Mouse (Mus musculus): ENCODE results near the gene Trem3. TPM values are rescaled to one million over a fixed set of nuclear protein-coding genes. Genes with fewer than 3 reads are reported as not detected.

Trem3 gene
- 0.12 TPM in 1 of 2 replicates, not detected in the other for polyA plus RNA-seq (2012; ENCODE audit: insufficient read depth, low replicate concordance)

GRCm38 (mm10) chr17:48247221-48247928, at the start of gene Trem3:
Trem3 (plus strand) TSS chr17:48247777.
- Histone ChIP-seq H3K9me3 (peaks cover 6% of the 10 kb centered on the region), H3K4me3 (replicated peaks) (peak within 1 kb of the TSS; percentile 29), H3K27me3 (replicated peaks) (peaks cover 19% of the 10 kb centered on the region), H3K4me1 (peaks cover 17% of the 10 kb centered on the region), H3K36me3 (replicated peaks; ENCODE audit: low read length) (no peaks in the 10 kb centered on the region)
- no peak for TF ChIP-seq FLI1 (IDR thresholded peaks at IDR 0.05; ENCODE audit: low read length)
- no peak for TF ChIP-seq GATA1 (IDR thresholded peaks at IDR 0.05; ENCODE audit: borderline replicate concordance, low read length)

GRCm38 (mm10) chr17:48203086-48203485, 44.5 kb upstream of the Trem3 start:
- no peaks in the 10 kb centered on the region for H3K36me3 ChIP-seq (replicated peaks; ENCODE audit: low read length)
- H3K27me3 ChIP-seq (replicated peaks) = no peaks in the 10 kb centered on the region
- TF ChIP-seq GATA1 (IDR thresholded peaks at IDR 0.05; ENCODE audit: borderline replicate concordance, low read length) = no peak
- TF ChIP-seq FLI1 (IDR thresholded peaks at IDR 0.05; ENCODE audit: low read length) = no peak
- H3K4me3 ChIP-seq (replicated peaks) = no peak overlapping the region
- no peaks in the 10 kb centered on the region for H3K4me1 ChIP-seq
- peaks cover 9% of the 10 kb centered on the region for H3K9me3 ChIP-seq

- Histone ChIP-seq H3K4me1 (no peaks in the 10 kb centered on the region), H3K4me3 (replicated peaks) (no peak overlapping the region), H3K9me3 (peaks cover 3% of the 10 kb centered on the region; the same call in 1 of the 2 replicates), H3K36me3 (replicated peaks; ENCODE audit: low read length) (no peaks in the 10 kb centered on the region), H3K27me3 (replicated peaks) (no peaks in the 10 kb centered on the region)
- TF ChIP-seq FLI1 (IDR thresholded peaks at IDR 0.05; ENCODE audit: low read length) = no peak
These were observed 35.0 kb upstream of the Trem3 start for GRCm38 (mm10) chr17:48212596-48212995.

GRCm38 (mm10) chr17:48213511-48213910, 34.1 kb upstream of the Trem3 start:
- H3K4me3 ChIP-seq (replicated peaks) = no peak overlapping the region
- no peaks in the 10 kb centered on the region for H3K27me3 ChIP-seq (replicated peaks)
- peaks cover 3% of the 10 kb centered on the region; the same call in 1 of the 2 replicates for H3K9me3 ChIP-seq
- no peak for TF ChIP-seq GATA1 (IDR thresholded peaks at IDR 0.05; ENCODE audit: borderline replicate concordance, low read length)
- no peak for TF ChIP-seq FLI1 (IDR thresholded peaks at IDR 0.05; ENCODE audit: low read length)
- no peaks in the 10 kb centered on the region for H3K36me3 ChIP-seq (replicated peaks; ENCODE audit: low read length)
- no peaks in the 10 kb centered on the region for H3K4me1 ChIP-seq

- TF ChIP-seq GATA1 (IDR thresholded peaks at IDR 0.05; ENCODE audit: borderline replicate concordance, low read length) = no peak
- TF ChIP-seq FLI1 (IDR thresholded peaks at IDR 0.05; ENCODE audit: low read length) = no peak
- Histone ChIP-seq H3K36me3 (replicated peaks; ENCODE audit: low read length) (no peaks in the 10 kb centered on the region), H3K4me1 (no peaks in the 10 kb centered on the region), H3K9me3 (peaks cover 3% of the 10 kb centered on the region; the same call in 1 of the 2 replicates), H3K4me3 (replicated peaks) (no peak overlapping the region), H3K27me3 (replicated peaks) (no peaks in the 10 kb centered on the region)
These were observed 32.1 kb upstream of the Trem3 start for GRCm38 (mm10) chr17:48215429-48215828.

GRCm38 (mm10) chr17:48230680-48231079, 16.9 kb upstream of the Trem3 start:
- Histone ChIP-seq H3K27me3 (replicated peaks) (no peaks in the 10 kb centered on the region), H3K36me3 (replicated peaks; ENCODE audit: low read length) (no peaks in the 10 kb centered on the region), H3K4me1 (peaks cover 33% of the 10 kb centered on the region), H3K9me3 (no peaks in the 10 kb centered on the region), H3K4me3 (replicated peaks) (peak overlapping the region; percentile 30)
- TF ChIP-seq FLI1 (IDR thresholded peaks at IDR 0.05; ENCODE audit: low read length) (no peak), GATA1 (IDR thresholded peaks at IDR 0.05; ENCODE audit: borderline replicate concordance, low read length) (no peak)

GRCm38 (mm10) chr17:48232518-48232917, 15.1 kb upstream of the Trem3 start, which contains the start of gene Trem1:
Trem1 (plus strand) TSS chr17:48232768.
- TF ChIP-seq FLI1 (IDR thresholded peaks at IDR 0.05; ENCODE audit: low read length) (no peak), GATA1 (IDR thresholded peaks at IDR 0.05; ENCODE audit: borderline replicate concordance, low read length) (no peak)
- Histone ChIP-seq H3K27me3 (replicated peaks) (no peaks in the 10 kb centered on the region), H3K36me3 (replicated peaks; ENCODE audit: low read length) (no peaks in the 10 kb centered on the region), H3K4me1 (peaks cover 33% of the 10 kb centered on the region), H3K4me3 (replicated peaks) (no peak within 1 kb of the TSS), H3K9me3 (no peaks in the 10 kb centered on the region)

- H3K27me3 ChIP-seq (replicated peaks) = no peaks in the 10 kb centered on the region
- TF ChIP-seq GATA1 (IDR thresholded peaks at IDR 0.05; ENCODE audit: borderline replicate concordance, low read length) (no peak), FLI1 (IDR thresholded peaks at IDR 0.05; ENCODE audit: low read length) (no peak)
- no peaks in the 10 kb centered on the region for H3K36me3 ChIP-seq (replicated peaks; ENCODE audit: low read length)
- no peak overlapping the region for H3K4me3 ChIP-seq (replicated peaks)
- H3K9me3 ChIP-seq = peaks cover 4% of the 10 kb centered on the region; the same call in 1 of the 2 replicates
- H3K4me1 ChIP-seq = peaks cover 33% of the 10 kb centered on the region
These were observed 13.8 kb upstream of the Trem3 start for GRCm38 (mm10) chr17:48233789-48234188.

GRCm38 (mm10) chr17:48234550-48234949, 13.0 kb upstream of the Trem3 start:
- Histone ChIP-seq H3K27me3 (replicated peaks) (no peaks in the 10 kb centered on the region), H3K4me3 (replicated peaks) (no peak overlapping the region), H3K36me3 (replicated peaks; ENCODE audit: low read length) (no peaks in the 10 kb centered on the region), H3K9me3 (peaks cover 4% of the 10 kb centered on the region; the same call in 1 of the 2 replicates), H3K4me1 (peaks cover 27% of the 10 kb centered on the region)
- TF ChIP-seq FLI1 (IDR thresholded peaks at IDR 0.05; ENCODE audit: low read length) (no peak), GATA1 (IDR thresholded peaks at IDR 0.05; ENCODE audit: borderline replicate concordance, low read length) (no peak)

- peaks cover 6% of the 10 kb centered on the region for H3K27me3 ChIP-seq (replicated peaks)
- peaks cover 18% of the 10 kb centered on the region for H3K4me1 ChIP-seq
- H3K4me3 ChIP-seq (replicated peaks) = no peak overlapping the region
- TF ChIP-seq GATA1 (IDR thresholded peaks at IDR 0.05; ENCODE audit: borderline replicate concordance, low read length) (no peak), FLI1 (IDR thresholded peaks at IDR 0.05; ENCODE audit: low read length) (no peak)
- H3K9me3 ChIP-seq = peaks cover 4% of the 10 kb centered on the region; the same call in 1 of the 2 replicates
- H3K36me3 ChIP-seq (replicated peaks; ENCODE audit: low read length) = no peaks in the 10 kb centered on the region
These were observed 11.7 kb upstream of the Trem3 start for GRCm38 (mm10) chr17:48235773-48236370.
